Mouse (Mus musculus) liver (tissue): ENCODE results near the gene Zfp780b.
"Not testable (repeated sequence)": the region's sequence is repeated elsewhere in the genome, so short reads cannot be mapped to it uniquely, and the experiment has no call there.

Experiments used
- DNase-seq: peaks from one replicate; pipeline ENCODE4 v3.0.0-alpha.2; 2020; ENCODE audit warnings: mixed read lengths

Gene Zfp780b

DNA sequence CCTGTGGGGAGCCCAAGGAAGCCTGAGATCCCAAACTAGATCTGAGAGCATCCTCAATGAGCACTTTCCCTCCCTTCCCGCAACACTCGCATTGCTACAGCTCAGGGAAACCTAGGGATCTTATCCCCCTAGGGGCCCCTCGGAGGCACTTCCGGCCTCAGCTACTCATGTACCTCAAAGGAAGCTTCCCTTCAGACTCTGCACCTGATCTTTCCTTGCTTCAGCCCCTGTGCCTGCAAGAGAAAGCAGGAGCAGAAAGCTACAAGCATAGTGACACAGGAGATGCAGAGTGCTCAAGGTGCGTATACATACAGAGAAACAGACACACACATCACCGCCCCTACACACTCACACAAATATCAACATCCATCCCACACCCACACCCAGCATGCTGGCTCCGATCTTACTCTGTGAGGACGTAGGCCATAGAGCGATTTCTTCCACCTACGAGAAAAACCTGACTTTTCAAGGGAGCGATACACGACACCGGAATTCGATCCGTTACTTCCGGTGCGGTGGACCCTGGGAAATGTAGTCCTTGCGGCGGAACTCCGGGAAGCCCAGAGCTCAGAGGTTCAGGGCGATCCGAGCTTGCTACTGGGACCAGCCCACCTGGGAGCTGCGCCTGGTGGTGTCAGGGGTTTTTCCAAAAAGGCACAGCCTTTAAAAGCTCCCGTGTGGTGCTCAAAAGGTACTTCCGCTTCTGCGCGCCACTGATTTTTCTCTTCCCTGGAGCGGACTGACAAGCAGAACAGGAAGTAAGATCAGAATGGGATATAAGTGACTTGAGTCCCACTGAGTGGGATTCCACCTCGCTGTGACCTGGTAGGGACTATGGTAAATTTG is at the start of gene Zfp780b:
Zfp780b (minus strand) TSS at position 489 of the 846 bp plus-strand sequence.
- peak; percentile 80 for DNase-seq

DNA sequence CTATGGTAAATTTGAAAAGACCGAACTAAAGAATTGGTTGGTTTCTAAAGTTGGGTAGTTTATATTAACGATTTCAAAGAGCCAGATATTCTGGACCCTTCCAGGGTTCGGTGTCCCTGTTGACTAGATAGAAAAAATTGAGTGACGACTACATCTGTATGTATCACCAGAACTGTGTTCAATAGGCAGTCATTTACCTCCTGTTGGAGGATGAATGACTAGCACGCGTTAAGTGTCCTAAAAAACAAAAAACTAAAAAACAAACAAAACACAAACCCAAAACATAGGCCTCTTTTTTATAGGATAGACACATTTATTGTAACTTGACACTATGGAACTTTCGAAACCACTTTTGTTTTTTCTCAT is 35.5 kb upstream of the Zfp780b start:
- DNase-seq = no peak

- DNase-seq = peak; percentile 77
Measured at GRCm38 (mm10) chr7:28013549-28014444, 34.8 kb upstream of the Zfp780b start, which contains the start of gene Zfp850. Gene Zfp850, minus strand, starts transcription at chr7:28014115.

- no peak for DNase-seq
Measured at GRCm38 (mm10) chr7:28010271-28010670, 31.3 kb upstream of the Zfp780b start.

GRCm38 (mm10) chr7:27982197-27982596 is 3.2 kb upstream of the Zfp780b start:
- DNase-seq = no peak

DNA sequence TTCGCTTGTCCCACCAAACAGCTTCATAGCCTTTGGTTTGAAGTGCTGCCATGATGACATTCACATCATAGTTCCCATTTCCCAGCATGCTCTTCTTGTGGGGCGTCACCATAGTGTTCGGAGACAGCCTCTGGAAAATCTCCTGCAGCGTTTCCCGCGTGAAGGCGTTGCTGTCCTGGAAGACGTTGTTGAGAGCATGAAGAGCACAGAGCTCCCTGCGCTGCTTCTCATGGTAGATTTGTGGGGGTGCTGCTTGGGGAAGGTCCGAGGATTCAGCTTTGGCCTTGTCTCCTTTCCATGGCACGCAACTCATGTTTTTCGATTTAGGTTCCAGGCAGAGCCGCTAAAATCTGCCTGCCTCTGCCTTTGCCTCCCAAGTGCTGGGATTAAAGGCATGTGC is 29.5 kb downstream of the Zfp780b start:
- DNase-seq = not testable (repeated sequence)

DNA sequence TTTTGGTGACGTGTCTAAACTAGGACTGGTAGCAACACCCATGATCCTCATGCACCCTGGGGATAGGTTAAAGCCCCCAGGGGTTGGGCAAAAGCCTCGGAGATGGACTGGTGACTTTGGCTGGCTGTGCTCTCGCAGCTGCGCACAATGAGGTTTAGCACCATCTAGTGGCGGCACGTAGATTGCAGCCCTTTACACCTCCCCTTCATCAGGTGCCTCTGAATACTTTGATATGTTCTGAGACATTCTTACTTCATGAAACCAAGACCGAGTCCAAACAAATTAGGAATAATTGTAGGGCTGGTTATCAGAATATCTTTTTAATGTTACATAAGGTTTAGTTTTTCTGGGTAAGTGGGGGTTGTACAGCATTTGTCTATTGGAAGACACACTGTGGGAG is 37.1 kb downstream of the Zfp780b start:
- DNase-seq = not testable (repeated sequence)

DNA sequence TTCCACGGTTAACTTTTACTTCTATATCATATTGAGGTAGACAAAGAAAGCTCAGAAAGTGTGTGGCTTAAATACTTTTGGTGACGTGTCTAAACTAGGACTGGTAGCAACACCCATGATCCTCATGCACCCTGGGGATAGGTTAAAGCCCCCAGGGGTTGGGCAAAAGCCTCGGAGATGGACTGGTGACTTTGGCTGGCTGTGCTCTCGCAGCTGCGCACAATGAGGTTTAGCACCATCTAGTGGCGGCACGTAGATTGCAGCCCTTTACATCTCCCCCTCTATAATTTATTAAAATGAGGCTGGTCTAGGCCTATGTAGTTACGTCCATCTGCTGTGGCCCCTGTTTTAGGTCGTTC is 45.2 kb downstream of the Zfp780b start:
- not testable (repeated sequence) for DNase-seq

DNA sequence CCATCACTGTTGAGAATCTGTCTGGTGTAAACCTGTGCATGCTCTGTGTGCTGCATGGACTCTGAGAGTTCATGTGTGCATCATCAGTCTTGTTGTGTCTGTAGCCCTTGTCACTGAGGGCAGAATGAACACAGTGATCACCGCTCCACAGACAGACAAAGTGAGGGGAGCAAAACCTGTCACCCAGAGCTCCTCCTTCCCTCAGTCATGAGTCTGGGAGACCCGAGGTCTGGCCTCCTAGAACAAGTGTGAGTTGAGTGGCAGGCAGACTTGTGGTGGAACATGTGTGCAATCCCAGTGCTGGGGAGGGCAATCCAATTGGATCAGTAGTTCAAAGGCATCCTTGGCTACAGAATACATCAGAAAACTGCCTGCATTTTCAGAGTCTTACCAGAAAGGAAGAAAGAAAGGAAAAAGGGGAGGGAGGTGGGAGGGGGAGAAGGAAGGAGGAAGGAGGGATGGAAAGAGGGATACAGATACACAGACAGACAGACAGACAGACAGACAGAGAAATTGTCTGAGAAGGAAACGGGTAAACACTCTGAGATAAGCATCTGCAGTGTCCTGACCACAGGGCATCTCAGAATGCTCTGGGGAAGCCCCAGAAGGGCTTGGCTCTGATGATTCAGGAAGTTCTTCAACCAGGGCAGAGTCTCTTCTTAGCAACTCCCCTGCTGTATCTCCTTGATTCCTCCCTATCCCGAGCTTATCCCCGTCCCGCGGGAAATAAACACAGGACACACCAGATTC is 45.7 kb downstream of the Zfp780b start:
- no peak for DNase-seq

DNA sequence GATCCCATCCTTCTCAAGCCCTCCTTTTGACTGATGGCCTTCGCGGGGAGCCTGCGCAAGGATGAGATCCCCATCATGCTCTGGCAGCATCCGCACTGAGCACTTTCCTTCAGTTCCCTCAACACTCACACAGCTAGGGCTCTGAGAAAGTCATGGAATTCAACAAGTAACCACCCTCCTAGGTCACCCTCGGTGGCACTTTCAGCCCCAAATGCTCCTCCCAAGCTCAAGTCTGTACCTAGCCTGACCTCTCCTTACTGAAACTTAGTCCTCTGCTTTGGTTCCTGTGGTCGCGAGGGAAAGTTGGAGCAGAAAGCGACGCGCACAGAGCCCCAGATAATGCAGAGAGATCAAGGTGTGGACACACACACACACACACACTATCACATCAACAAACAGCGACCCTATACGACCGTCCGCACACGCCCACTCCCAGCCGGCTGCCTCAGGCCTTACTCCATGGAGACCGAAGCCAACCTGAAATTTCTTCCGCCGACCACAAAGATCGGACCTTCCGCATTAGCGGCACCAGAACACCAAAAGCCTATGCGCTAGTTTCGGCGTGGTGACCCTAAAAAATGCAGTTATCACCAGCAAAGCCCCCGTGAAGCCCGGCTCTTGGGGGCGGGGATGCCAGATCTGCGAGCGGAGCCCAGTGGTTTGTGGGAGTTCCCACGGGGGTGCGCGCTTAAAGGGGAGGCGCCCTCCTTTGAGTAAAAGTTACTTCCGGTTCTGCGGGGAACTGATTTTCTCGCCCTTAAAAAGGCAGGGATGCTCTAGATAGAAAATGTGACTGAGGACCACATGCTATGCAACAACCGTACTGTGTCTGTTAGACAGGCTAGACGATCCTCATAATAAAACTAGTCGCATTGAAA is 49.9 kb downstream of the Zfp780b start, which contains the start of gene Zfp974:
Zfp974 (minus strand) TSS at position 643 of the 878 bp plus-strand sequence.
- DNase-seq = peak; percentile 61

- not testable (repeated sequence) for DNase-seq
Measured at GRCm38 (mm10) chr7:27927041-27927440, 51.9 kb downstream of the Zfp780b start.

GRCm38 (mm10) chr7:27910952-27911351 is 68.0 kb downstream of the Zfp780b start:
- DNase-seq = not testable (repeated sequence)
